Mouse (Mus musculus): ENCODE results near the gene Zfp536. TPM values are rescaled to one million over a fixed set of nuclear protein-coding genes. Genes with fewer than 3 reads are reported as not detected.
"Not testable (repeated sequence)": the region's sequence is repeated elsewhere in the genome, so short reads cannot be mapped to it uniquely, and the experiment has no call there.

The Zfp536 gene
- total RNA-seq, 2 experiments from 2014 or later = 40.5 to 48.3 TPM

- DNase-seq (ENCODE audit: extremely low spot score in 1 of 2, low spot score in 1 of 2) = no peak
These were observed 157.5 kb downstream of the Zfp536 start for GRCm38 (mm10) chr7:37615932-37616331.

GRCm38 (mm10) chr7:37614381-37614780 lies 159.1 kb downstream of the Zfp536 start:
- no peak for DNase-seq (ENCODE audit: extremely low spot score in 1 of 2, low spot score in 1 of 2)

DNA sequence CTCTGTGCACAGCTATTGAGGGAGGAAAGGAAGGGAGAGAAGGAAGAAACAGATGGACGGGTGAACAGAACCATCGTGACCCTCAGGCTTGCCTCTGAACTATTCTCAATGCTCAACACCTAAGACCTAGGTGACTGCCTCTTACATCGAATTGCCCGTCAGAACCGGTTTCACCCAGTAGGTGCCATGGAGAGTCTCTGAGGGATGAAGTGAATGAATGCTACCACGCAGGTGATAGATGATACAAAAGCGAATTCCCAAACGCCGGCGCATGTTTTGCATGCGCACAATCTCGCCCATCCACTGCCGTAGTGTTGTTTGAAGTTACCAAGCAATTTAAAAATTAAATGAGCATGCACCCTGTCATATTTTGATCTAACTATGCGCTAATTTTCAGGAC lies 164.9 kb downstream of the Zfp536 start:
- no peak for DNase-seq (ENCODE audit: extremely low spot score in 1 of 2, low spot score in 1 of 2)

GRCm38 (mm10) chr7:37607906-37608305 lies 165.5 kb downstream of the Zfp536 start:
- no peak for DNase-seq (ENCODE audit: extremely low spot score in 1 of 2, low spot score in 1 of 2)

DNA sequence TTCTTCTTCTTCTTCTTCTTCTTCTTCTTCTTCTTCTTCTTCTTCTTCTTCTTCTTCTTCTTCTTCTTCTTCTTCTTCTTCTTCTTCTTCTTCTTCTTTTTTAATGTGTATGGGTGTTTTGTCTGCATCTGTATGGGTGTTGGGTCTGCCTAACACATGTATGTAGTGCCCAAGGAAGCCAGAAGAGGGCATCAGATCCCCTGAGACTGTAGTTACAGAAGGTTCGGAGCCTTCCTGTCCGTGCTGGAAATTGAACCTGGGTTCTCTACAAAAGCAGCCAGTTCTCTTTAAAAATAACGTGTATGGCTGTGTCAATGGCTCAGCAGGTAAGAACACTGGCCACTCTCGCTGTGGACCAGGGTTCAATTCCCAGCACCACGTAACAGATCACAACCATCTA lies 167.0 kb downstream of the Zfp536 start:
- no peak for DNase-seq (ENCODE audit: extremely low spot score in 1 of 2, low spot score in 1 of 2)

- not testable (repeated sequence) for DNase-seq (ENCODE audit: extremely low spot score in 1 of 2, low spot score in 1 of 2)
These were observed 169.9 kb downstream of the Zfp536 start for GRCm38 (mm10) chr7:37603525-37603909.

GRCm38 (mm10) chr7:37602871-37603524 lies 170.4 kb downstream of the Zfp536 start:
- DNase-seq (ENCODE audit: extremely low spot score in 1 of 2, low spot score in 1 of 2) = no peak

DNA sequence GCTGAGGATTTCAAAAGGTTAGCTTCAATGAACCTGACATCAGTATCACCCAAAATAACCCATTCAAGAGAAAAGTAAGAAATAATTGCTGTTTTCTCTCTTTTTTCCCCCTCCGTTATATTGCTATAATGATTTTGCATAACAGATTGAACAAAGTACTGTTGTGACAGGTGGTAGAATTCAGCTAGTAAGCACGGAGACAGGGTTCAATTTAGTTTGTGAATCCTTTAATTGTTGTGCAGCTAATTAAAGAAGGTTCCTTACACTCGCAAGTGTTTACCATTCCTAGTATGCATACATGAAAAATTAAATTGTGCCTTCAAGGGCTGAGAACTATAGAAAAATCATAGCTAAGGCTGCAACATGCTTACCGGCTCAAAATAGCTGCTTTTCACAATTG lies 173.1 kb downstream of the Zfp536 start:
- DNase-seq (ENCODE audit: extremely low spot score in 1 of 2, low spot score in 1 of 2) = no peak

DNA sequence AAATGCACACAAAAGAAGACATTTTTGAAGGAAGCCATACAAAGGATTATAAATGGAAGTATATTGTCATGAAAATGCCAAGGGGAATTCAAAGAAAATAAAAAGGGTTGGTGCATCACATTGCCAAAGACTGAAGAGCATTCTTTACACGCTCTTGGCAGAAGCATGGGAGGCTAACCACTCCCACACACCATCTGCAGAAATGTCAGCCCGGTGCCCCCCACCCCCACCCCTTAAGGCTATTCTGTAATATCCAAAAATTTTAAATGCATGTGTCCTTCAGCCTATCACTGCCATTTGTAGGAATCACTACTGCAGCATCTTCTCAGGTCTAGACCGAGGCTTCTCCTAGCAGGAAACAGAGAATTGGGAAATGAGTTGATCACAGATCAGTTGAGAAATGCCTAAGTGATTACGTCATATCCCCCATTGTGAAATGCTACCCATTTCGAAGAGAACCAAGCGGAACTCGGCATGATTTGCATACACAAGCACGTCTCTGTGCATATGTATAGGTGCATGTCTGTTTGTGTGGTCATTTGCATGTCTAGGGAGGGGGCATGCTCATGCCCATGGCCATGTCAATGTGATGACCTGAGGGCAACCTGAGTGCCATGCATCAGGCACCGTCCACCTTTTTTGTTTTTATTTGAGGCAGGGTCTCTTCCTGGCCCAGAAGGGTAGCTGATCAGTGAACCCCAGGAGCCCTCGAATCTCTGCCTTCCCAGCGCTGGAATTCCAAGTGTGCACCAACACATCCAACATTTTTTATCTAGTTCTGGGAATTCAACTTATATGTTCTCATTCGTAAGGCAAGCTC lies 179.0 kb downstream of the Zfp536 start:
- no peak for DNase-seq (ENCODE audit: extremely low spot score in 1 of 2, low spot score in 1 of 2)

DNA sequence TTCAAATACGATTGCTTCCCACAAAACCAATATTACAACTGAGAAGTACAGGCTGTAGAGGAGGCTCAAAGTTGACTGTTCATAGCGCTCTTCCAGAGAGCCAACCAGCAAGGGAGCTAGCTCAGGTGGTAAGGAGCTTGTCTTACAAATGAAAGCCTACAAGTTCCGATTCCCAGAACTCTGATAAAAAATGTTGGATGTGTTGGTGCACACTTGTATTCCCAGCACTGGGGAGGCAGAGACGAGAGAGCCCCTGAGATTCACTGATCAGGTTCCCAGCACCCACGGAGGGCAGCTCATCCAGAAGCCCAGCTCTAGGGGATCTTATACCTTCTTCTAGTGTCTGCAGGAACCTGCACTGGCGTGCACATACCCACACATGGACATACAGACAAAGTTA lies 179.9 kb downstream of the Zfp536 start:
- no peak for DNase-seq (ENCODE audit: extremely low spot score in 1 of 2, low spot score in 1 of 2)

DNA sequence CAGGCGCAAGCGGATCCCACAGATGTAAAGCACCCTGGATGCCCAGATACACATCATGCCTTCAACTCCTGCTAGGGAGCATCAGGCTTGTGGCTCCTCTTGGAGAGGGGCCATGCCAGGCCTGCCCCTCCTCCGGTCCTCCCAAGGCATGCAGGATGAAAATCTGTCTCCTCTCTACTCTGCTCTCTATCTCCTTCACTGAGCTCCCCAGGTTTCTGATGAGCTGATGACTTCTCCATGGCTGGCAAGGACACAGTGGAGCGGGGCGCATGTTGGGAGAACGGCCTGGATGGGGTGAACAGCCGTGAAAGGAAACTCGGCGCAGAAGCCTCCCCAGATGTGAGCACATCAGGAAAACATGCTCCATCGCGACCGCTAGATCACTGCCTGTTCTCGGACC lies 186.7 kb downstream of the Zfp536 start:
- no peak for DNase-seq (ENCODE audit: extremely low spot score in 1 of 2, low spot score in 1 of 2)

DNA sequence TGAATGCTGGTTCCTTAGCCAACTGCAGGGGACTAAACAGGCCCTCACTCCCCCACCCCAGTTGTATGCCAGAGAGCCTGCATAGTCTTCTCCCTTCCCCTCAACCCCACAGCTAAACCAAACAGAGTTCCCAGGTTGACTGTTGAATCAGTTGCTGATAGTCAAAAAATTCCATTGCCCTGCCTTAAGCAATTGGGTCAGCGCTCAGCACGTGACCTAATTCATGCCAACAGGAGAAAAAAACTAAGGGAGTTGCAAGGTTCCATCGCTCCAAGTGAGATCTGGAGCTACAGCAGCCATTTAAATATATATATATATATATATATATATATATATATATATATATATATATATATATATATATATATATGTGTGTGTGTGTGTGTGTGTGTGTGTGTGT lies 192.2 kb downstream of the Zfp536 start:
- DNase-seq (ENCODE audit: extremely low spot score in 1 of 2, low spot score in 1 of 2) = no peak

- no peak for DNase-seq (ENCODE audit: extremely low spot score in 1 of 2, low spot score in 1 of 2)
These were observed 192.9 kb downstream of the Zfp536 start for GRCm38 (mm10) chr7:37580554-37580953.

DNA sequence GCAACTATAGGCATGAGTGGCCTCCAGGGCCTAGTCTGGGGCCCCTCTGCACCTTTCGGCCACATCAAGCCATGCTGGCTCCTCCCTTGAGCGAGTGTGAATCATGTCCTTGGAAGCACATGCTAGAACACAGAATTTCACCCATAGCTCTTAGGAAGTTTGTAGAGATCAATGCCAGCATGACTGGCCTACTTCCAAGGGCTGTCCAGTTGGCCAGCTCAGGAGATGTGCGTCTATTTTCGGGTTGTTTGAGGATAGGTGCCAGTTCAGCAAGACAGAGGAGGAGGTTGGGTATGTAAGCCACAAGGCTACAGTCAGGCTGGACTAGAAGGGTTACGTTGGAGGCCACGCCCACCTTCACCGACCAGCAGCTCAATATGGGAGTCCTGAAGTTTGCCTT lies 201.4 kb downstream of the Zfp536 start:
- no peak for DNase-seq (ENCODE audit: extremely low spot score in 1 of 2, low spot score in 1 of 2)

GRCm38 (mm10) chr7:37568811-37569500 lies 204.5 kb downstream of the Zfp536 start:
- DNase-seq (ENCODE audit: extremely low spot score in 1 of 2, low spot score in 1 of 2) = no peak

DNA sequence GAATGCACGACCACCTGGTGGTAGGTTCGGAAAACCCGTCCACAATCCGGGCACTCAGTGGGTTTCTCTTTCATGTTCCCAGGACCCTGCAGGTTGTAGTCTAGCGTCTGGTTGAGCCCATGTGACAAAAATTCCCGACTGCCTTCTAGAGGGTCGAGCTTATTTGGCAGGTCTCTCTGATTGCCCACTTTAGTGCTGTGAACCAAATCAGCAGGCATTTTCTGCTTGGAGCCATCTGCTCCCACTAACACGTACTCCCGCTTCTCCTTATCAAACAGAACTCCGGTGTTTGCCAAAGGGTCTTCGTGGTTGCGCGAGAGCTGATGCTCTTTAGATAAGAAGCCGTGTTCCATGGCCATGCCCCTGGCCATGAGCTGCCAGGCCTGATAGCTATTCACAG lies 205.4 kb downstream of the Zfp536 start:
- DNase-seq (ENCODE audit: extremely low spot score in 1 of 2, low spot score in 1 of 2) = no peak

- DNase-seq (ENCODE audit: extremely low spot score in 1 of 2, low spot score in 1 of 2) = no peak
These were observed 207.4 kb downstream of the Zfp536 start for GRCm38 (mm10) chr7:37566019-37566418.

GRCm38 (mm10) chr7:37565371-37565770 lies 208.1 kb downstream of the Zfp536 start:
- no peak for DNase-seq (ENCODE audit: extremely low spot score in 1 of 2, low spot score in 1 of 2)

- DNase-seq (ENCODE audit: extremely low spot score in 1 of 2, low spot score in 1 of 2) = no peak
These were observed 208.8 kb downstream of the Zfp536 start for GRCm38 (mm10) chr7:37564644-37565043.

- no peak for DNase-seq (ENCODE audit: extremely low spot score in 1 of 2, low spot score in 1 of 2)
These were observed 209.5 kb downstream of the Zfp536 start for GRCm38 (mm10) chr7:37563831-37564400.

GRCm38 (mm10) chr7:37563171-37563574 lies 210.3 kb downstream of the Zfp536 start:
- DNase-seq (ENCODE audit: extremely low spot score in 1 of 2, low spot score in 1 of 2) = no peak
